Mouse (Mus musculus): Measurements from ENCODE around the gene Rapgef5. TPM values are rescaled to one million over a fixed set of nuclear protein-coding genes. Genes with fewer than 3 reads are reported as not detected.

Rapgef5 gene
- total RNA-seq, 2 experiments from 2014 or later: 8.6 to 13.6 TPM

- DNase-seq: no peak
- intact Hi-C loops (cut with DNase I; ENCODE audit: low total_unique reads): no loop called here
Observed at GRCm38 (mm10) chr12:117660361-117660760, 144.1 kb downstream of the Rapgef5 start.

GRCm38 (mm10) chr12:117661871-117662270 lies 145.6 kb downstream of the Rapgef5 start:
- intact Hi-C loops (cut with DNase I; ENCODE audit: low total_unique reads): no loop called here
- no peak for DNase-seq

GRCm38 (mm10) chr12:117663637-117664036 lies 147.4 kb downstream of the Rapgef5 start:
- intact Hi-C loops (cut with DNase I; ENCODE audit: low total_unique reads): no loop called here
- DNase-seq: no peak

GRCm38 (mm10) chr12:117664644-117665043 lies 148.4 kb downstream of the Rapgef5 start:
- intact Hi-C loops (cut with DNase I; ENCODE audit: low total_unique reads): no loop called here
- no peak for DNase-seq

GRCm38 (mm10) chr12:117666391-117666790 lies 150.1 kb downstream of the Rapgef5 start:
- intact Hi-C loops (cut with DNase I; ENCODE audit: low total_unique reads): no loop called here
- no peak for DNase-seq

GRCm38 (mm10) chr12:117669610-117670400 lies 153.5 kb downstream of the Rapgef5 start:
- intact Hi-C loops (cut with DNase I; ENCODE audit: low total_unique reads): no loop called here
- DNase-seq: no peak

GRCm38 (mm10) chr12:117673188-117673587 lies 156.9 kb downstream of the Rapgef5 start:
- intact Hi-C loops (cut with DNase I; ENCODE audit: low total_unique reads): no loop called here
- DNase-seq: no peak

- intact Hi-C loops (cut with DNase I; ENCODE audit: low total_unique reads): no loop called here
- DNase-seq: no peak
Observed at GRCm38 (mm10) chr12:117674511-117674910, 158.2 kb downstream of the Rapgef5 start.

GRCm38 (mm10) chr12:117676265-117676664 lies 160.0 kb downstream of the Rapgef5 start:
- DNase-seq: no peak
- intact Hi-C loops (cut with DNase I; ENCODE audit: low total_unique reads): no loop called here

GRCm38 (mm10) chr12:117678916-117679315 lies 162.6 kb downstream of the Rapgef5 start:
- intact Hi-C loops (cut with DNase I; ENCODE audit: low total_unique reads): no loop called here
- no peak for DNase-seq

GRCm38 (mm10) chr12:117679795-117680194 lies 163.5 kb downstream of the Rapgef5 start:
- intact Hi-C loops (cut with DNase I; ENCODE audit: low total_unique reads): no loop called here

GRCm38 (mm10) chr12:117681273-117681672 lies 165.0 kb downstream of the Rapgef5 start:
- DNase-seq: no peak

More at GRCm38 (mm10) chr12:117679795-117680194, 163.5 kb downstream of the Rapgef5 start:
- no peak for DNase-seq

GRCm38 (mm10) chr12:117683377-117683776 lies 167.1 kb downstream of the Rapgef5 start:
- intact Hi-C loops (cut with DNase I; ENCODE audit: low total_unique reads): no loop called here
- no peak for DNase-seq

More at GRCm38 (mm10) chr12:117681273-117681672, 165.0 kb downstream of the Rapgef5 start:
- intact Hi-C loops (cut with DNase I; ENCODE audit: low total_unique reads): no loop called here

GRCm38 (mm10) chr12:117683984-117684383 lies 167.7 kb downstream of the Rapgef5 start:
- intact Hi-C loops (cut with DNase I; ENCODE audit: low total_unique reads): no loop called here
- no peak for DNase-seq

GRCm38 (mm10) chr12:117684788-117685187 lies 168.5 kb downstream of the Rapgef5 start:
- intact Hi-C loops (cut with DNase I; ENCODE audit: low total_unique reads): no loop called here
- no peak for DNase-seq

- no peak for DNase-seq
- intact Hi-C loops (cut with DNase I; ENCODE audit: low total_unique reads): no loop called here
Observed at GRCm38 (mm10) chr12:117685336-117685735, 169.1 kb downstream of the Rapgef5 start.

GRCm38 (mm10) chr12:117686732-117687131 lies 170.5 kb downstream of the Rapgef5 start:
- intact Hi-C loops (cut with DNase I; ENCODE audit: low total_unique reads): no loop called here
- DNase-seq: no peak

GRCm38 (mm10) chr12:117688655-117689548 lies 172.6 kb downstream of the Rapgef5 start:
- intact Hi-C loops (cut with DNase I; ENCODE audit: low total_unique reads): no loop called here
- peak; percentile 10 for DNase-seq

GRCm38 (mm10) chr12:117691336-117691735 lies 175.1 kb downstream of the Rapgef5 start:
- intact Hi-C loops (cut with DNase I; ENCODE audit: low total_unique reads): no loop called here
- DNase-seq: no peak

GRCm38 (mm10) chr12:117692775-117693174 lies 176.5 kb downstream of the Rapgef5 start:
- no peak for DNase-seq
- intact Hi-C loops (cut with DNase I; ENCODE audit: low total_unique reads): no loop called here

All from gastrocnemius, postnatal 14 days (tissue).